Mouse (Mus musculus) heart, embryonic 12.5 days (tissue): ENCODE results near the gene Tesk2. TPM values are rescaled to one million over a fixed set of nuclear protein-coding genes. Genes with fewer than 3 reads are reported as not detected.

Source experiments
- polyA plus RNA-seq: library from polyadenylated mRNA; unstranded; fragments of >200 nt; fragmentation: Nextera tagmentation; extraction: Ambion mirVana; gene quantifications from 2 replicates; pipeline ENCODE4 v1.2.1, GENCODE M21; 2016

Tesk2 gene
- polyA plus RNA-seq, 1 experiment from 2014 or later = 3.1 TPM

Other genes starting within 250 kb of the Tesk2 start
- 17.8 and 18.7 TPM in 2 replicates for gene Ipp, start 213.4 kb upstream of the Tesk2 start, polyA plus RNA-seq
- gene Tmem69, start 165.0 kb upstream of the Tesk2 start, polyA plus RNA-seq = 23.3 and 26.3 TPM in 2 replicates
- 31.2 and 32.9 TPM in 2 replicates for gene Gpbp1l1, start 163.3 kb upstream of the Tesk2 start, polyA plus RNA-seq
- 3.1 and 3.4 TPM in 2 replicates for gene Ccdc17, start 124.3 kb upstream of the Tesk2 start, polyA plus RNA-seq
- 116 and 121 TPM in 2 replicates for gene Nasp, start 93.0 kb upstream of the Tesk2 start, polyA plus RNA-seq
- 550 and 559 TPM in 2 replicates for gene Akr1a1, start 69.3 kb upstream of the Tesk2 start, polyA plus RNA-seq
- gene Prdx1, start 35.4 kb upstream of the Tesk2 start, polyA plus RNA-seq = 963 and 983 TPM in 2 replicates
- 31.8 and 34.5 TPM in 2 replicates for gene Mmachc, start 12.5 kb upstream of the Tesk2 start, polyA plus RNA-seq
- gene Ccdc163, start 12.4 kb upstream of the Tesk2 start, polyA plus RNA-seq = 15.9 and 17.5 TPM in 2 replicates
- gene Toe1, start 86.7 kb downstream of the Tesk2 start, polyA plus RNA-seq = 19.1 and 22.8 TPM in 2 replicates
- gene Mutyh, start 86.8 kb downstream of the Tesk2 start, polyA plus RNA-seq = 10.7 and 11.6 TPM in 2 replicates
- 0.66 and 0.74 TPM in 2 replicates for gene Hpdl, start 100.8 kb downstream of the Tesk2 start, polyA plus RNA-seq
- gene Zswim5, start 156.4 kb downstream of the Tesk2 start, polyA plus RNA-seq = 0.50 and 0.79 TPM in 2 replicates